Mouse (Mus musculus) lung, postnatal 0 days (tissue): ENCODE results near the gene 1700001C19Rik. TPM values are rescaled to one million over a fixed set of nuclear protein-coding genes. Genes with fewer than 3 reads are reported as not detected.

ENCODE experiments used
- ATAC-seq: fragments of 200-750 bp; cut with Nextera tagmentation; 2 replicates; pipeline ENCODE4 v1.8.0; 2017; ENCODE audit warnings: moderate library complexity
- DNase-seq: peaks from one replicate; pipeline ENCODE4 v3.0.0-alpha.2; 2016; ENCODE audit warnings: low spot score
- H3K27ac ChIP-seq: fragments of 300-500 bp; sonication (generic); 2 replicates; pipeline ENCODE4 v1.5.1; 2014; ENCODE audit warnings: antibody characterized with exemption, mild to moderate bottlenecking, low read length, mixed read lengths
- H3K27me3 ChIP-seq: fragments of 300-500 bp; sonication (generic); replicated peaks from 2 replicates; pipeline ENCODE4 v1.6.1; 2014; ENCODE audit warnings: low read length, mixed read lengths; ENCODE audit not compliant: insufficient read depth
- H3K36me3 ChIP-seq: fragments of 300-500 bp; sonication (generic); 2 replicates; pipeline ENCODE4 v1.6.1; 2014; ENCODE audit warnings: low read length, mixed read lengths; ENCODE audit not compliant: insufficient read depth
- H3K4me1 ChIP-seq: fragments of 300-500 bp; sonication (generic); 2 replicates; pipeline ENCODE4 v1.6.1; 2014; ENCODE audit warnings: antibody characterized with exemption, low read depth, low read length, mixed read lengths; ENCODE audit not compliant: insufficient read depth
- H3K4me2 ChIP-seq: fragments of 300-500 bp; sonication (generic); replicated peaks from 2 replicates; pipeline ENCODE4 v1.6.1; 2014; ENCODE audit warnings: low read depth, mild to moderate bottlenecking, low read length, moderate library complexity, mixed read lengths
- H3K4me3 ChIP-seq: fragments of 300-500 bp; sonication (generic); 2 replicates; pipeline ENCODE4 v1.5.1; 2014; ENCODE audit warnings: low read depth, low read length
- H3K9ac ChIP-seq: fragments of 300-500 bp; sonication (generic); replicated peaks from 2 replicates; pipeline ENCODE4 v1.6.1; 2014; ENCODE audit warnings: low read depth, mild to moderate bottlenecking
- H3K9me3 ChIP-seq: fragments of 300-500 bp; sonication (generic); 2 replicates; pipeline ENCODE4 v1.6.1; 2016; ENCODE audit warnings: low read length, mixed read lengths
- CTCF ChIP-seq: IDR thresholded peaks from 2 replicates; pipeline ENCODE4 v1.5.1; 2016; ENCODE audit warnings: antibody characterized with exemption, mild to moderate bottlenecking
- EP300 ChIP-seq: IDR thresholded peaks from 2 replicates; pipeline ENCODE4 v1.6.1; 2016; ENCODE audit warnings: antibody characterized with exemption, mild to moderate bottlenecking, control low read depth
- WGBS: fragments of 180-500 bp; shearing (Covaris S2); extraction: QIAGEN DNeasy Blood & Tissue Kit; methylation state at CpG from one replicate; pipeline ENCODE4 v1.1.7; 2014; 5-methylcytosine and 5-hydroxymethylcytosine counted together
- polyA plus RNA-seq: library from polyadenylated mRNA; unstranded; fragments of >200 nt; fragmentation: Nextera tagmentation; extraction: Ambion mirVana; gene quantifications from 2 replicates; pipeline ENCODE4 v1.2.1, GENCODE M21; 2015

Gene 1700001C19Rik
- polyA plus RNA-seq: 0.15 and 0.44 TPM in 2 replicates

DNA sequence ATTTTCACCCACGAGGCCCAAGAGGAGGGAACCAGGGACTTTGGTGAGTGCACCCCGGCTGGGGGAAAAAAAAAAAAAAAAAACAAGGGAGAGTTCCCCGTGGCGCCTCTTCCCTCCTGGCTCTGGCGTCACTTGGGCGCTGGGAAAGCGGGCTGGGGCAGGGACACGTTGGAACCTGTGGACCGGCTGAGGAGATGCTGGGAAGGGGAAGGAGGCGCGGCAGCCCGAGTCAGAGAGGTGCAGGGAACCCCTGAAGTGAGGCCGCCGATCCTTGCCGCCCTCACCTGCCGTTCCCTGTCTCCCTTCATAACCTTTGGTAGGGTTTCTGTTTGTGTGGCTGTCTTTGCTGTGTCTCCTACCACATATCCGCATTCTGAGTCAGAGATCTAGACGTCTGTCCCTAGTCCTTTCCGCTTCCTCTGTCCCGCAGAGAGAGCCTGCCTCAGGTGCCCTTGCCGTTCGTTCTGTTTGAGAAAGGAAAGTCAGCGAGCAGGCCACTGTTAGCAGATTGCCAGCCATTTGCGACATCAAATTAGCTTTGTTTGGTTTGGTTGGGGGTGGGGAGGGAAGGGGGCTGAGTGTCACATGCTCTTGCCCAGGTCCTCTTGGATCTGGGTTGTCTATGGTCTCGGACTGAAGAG lies at the start of gene 1700001C19Rik:
Gene 1700001C19Rik (minus strand): TSS at position 470 of the 641 bp plus-strand sequence.
- ATAC-seq (peak; percentile 20), DNase-seq (peak; percentile 39)
- Histone ChIP-seq H3K9me3 (no peaks in the 10 kb centered on the region), H3K4me1 (peaks cover 14% of the 10 kb centered on the region; the same call in 1 of the 2 replicates), H3K4me3 (peak within 1 kb of the TSS; percentile 56), H3K36me3 (no peaks in the 10 kb centered on the region), H3K27me3 (no peaks in the 10 kb centered on the region), H3K27ac (peak within 1 kb of the TSS; percentile 84), H3K9ac (peak within 1 kb of the TSS; percentile 51), H3K4me2 (peak within 1 kb of the TSS; percentile 74)
- TF ChIP-seq CTCF: no peak
- no peak for TF ChIP-seq EP300
- WGBS: 4% methylated on average over 23 of the region's 25 CpGs

DNA sequence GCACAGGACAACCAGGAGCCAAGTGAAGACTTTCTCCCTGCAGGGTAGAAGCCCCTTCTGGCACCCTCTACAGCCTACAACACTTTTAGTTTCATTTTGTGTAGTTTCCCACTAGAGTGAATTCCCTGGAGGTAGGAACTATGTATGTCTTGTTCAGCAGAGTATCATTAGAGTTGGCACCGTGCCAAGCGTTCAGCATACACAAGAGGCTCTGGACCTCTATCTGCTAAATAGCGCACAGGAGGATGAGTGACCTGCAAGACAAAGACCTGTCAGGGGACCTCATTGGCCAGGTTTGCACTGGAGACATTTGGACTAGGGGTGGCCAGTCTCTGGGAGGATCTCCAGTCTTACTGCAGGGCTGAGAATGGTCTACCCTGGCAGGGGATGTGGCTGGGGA lies 48.6 kb upstream of the 1700001C19Rik start:
- no peak overlapping the region for H3K9ac ChIP-seq
- H3K27me3 ChIP-seq: no peaks in the 10 kb centered on the region
- H3K36me3 ChIP-seq: peaks cover 26% of the 10 kb centered on the region
- ATAC-seq (no peak), DNase-seq (peak; percentile 41)
- H3K4me3 ChIP-seq: no peak overlapping the region
- no peak overlapping the region for H3K27ac ChIP-seq
- no peak for TF ChIP-seq CTCF
- no peak for TF ChIP-seq EP300
- H3K4me1 ChIP-seq: no peaks in the 10 kb centered on the region
- no peaks in the 10 kb centered on the region for H3K9me3 ChIP-seq
- H3K4me2 ChIP-seq: no peak overlapping the region
- 49% methylated on average over 3 of the region's 3 CpGs for WGBS

GRCm38 (mm10) chr17:47484993-47485392 lies 47.8 kb upstream of the 1700001C19Rik start:
- WGBS: 7% methylated on average over 3 of the region's 3 CpGs
- DNase-seq (no peak), ATAC-seq (no peak)
- TF ChIP-seq CTCF: no peak
- TF ChIP-seq EP300: no peak
- Histone ChIP-seq H3K9me3 (no peaks in the 10 kb centered on the region), H3K36me3 (peaks cover 19% of the 10 kb centered on the region), H3K27ac (peak overlapping the region; percentile 49), H3K27me3 (no peaks in the 10 kb centered on the region), H3K4me1 (no peaks in the 10 kb centered on the region), H3K4me2 (no peak overlapping the region), H3K9ac (no peak overlapping the region), H3K4me3 (no peak overlapping the region)

DNA sequence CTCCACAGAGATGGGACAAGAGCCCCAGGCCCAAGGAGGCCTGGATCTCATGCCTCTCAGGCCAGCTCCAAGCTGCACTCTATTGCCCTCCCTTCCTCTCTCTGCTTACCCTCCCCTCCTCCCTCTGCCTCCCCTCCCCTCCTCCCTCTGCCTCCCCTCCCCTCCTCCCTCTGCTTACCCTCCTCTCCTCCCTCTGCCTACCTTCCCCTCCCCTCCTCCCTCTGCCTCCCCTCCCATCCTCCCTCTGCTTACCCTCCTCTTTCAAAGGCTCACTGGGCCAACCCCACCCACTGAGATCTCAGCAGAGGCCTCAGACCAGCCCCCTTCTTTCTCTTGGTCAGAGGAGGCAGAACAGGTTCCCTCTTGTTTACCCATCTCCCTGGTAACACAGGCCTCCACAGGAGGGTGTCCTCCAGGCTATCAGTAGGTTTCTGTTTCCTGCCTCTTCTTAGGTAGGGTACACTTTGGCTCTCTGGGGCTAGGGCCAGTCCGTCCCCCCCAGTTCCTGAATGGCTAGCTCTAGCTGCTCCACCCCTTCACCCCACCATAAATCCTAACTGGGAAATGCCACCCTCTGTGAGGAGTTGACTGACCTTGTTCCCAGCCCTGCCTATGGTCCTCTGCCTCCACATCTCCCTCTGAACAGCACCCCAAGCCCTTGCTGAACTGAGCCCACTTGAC lies 47.2 kb upstream of the 1700001C19Rik start:
- WGBS: 43% methylated on average over 1 of the region's 1 CpGs
- peak overlapping the region; percentile 49 for H3K27ac ChIP-seq
- no peaks in the 10 kb centered on the region for H3K27me3 ChIP-seq
- no peaks in the 10 kb centered on the region for H3K4me1 ChIP-seq
- no peak overlapping the region for H3K4me2 ChIP-seq
- DNase-seq (peak; percentile 90), ATAC-seq (peak; percentile 91)
- no peaks in the 10 kb centered on the region for H3K9me3 ChIP-seq
- H3K4me3 ChIP-seq: no peak overlapping the region
- TF ChIP-seq CTCF (no peak), EP300 (no peak)
- no peak overlapping the region for H3K9ac ChIP-seq
- peaks cover 13% of the 10 kb centered on the region for H3K36me3 ChIP-seq

GRCm38 (mm10) chr17:47482401-47482800 lies 45.2 kb upstream of the 1700001C19Rik start:
- Histone ChIP-seq H3K36me3 (no peaks in the 10 kb centered on the region), H3K27ac (no peak overlapping the region), H3K4me2 (no peak overlapping the region), H3K4me3 (no peak overlapping the region), H3K9ac (no peak overlapping the region), H3K4me1 (no peaks in the 10 kb centered on the region), H3K27me3 (no peaks in the 10 kb centered on the region), H3K9me3 (no peaks in the 10 kb centered on the region)
- TF ChIP-seq CTCF (peak; percentile 93), EP300 (no peak)
- WGBS: 25% methylated on average over 2 of the region's 2 CpGs
- ATAC-seq (no peak), DNase-seq (peak; percentile 72)

DNA sequence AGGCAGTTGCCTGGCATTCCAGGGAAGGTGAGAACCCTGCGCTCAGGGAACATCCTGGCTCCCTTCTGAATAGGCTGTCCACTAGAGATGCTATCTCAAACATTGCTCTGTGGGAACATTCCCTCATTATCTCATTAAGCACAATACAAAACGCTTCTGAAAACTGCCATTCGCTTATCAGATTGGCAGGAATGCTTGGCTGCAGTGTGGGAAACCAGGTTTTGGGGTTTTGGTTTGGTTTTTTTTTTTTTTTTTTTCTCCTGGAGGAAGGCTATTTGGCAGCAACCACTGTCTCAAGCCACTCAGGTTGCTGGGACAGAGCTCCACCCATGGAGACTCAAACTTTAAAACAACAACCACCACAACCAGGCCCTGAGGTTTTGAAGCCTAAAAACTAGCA lies 42.7 kb upstream of the 1700001C19Rik start:
- H3K4me3 ChIP-seq: no peak overlapping the region
- 30% methylated on average over 3 of the region's 3 CpGs for WGBS
- H3K4me1 ChIP-seq: no peaks in the 10 kb centered on the region
- no peak overlapping the region for H3K9ac ChIP-seq
- ATAC-seq: no peak
- H3K9me3 ChIP-seq: no peaks in the 10 kb centered on the region
- no peak for TF ChIP-seq CTCF
- no peak for TF ChIP-seq EP300
- no peak overlapping the region for H3K27ac ChIP-seq
- H3K4me2 ChIP-seq: no peak overlapping the region
- no peaks in the 10 kb centered on the region for H3K27me3 ChIP-seq
- DNase-seq: no peak
- no peaks in the 10 kb centered on the region for H3K36me3 ChIP-seq
